Mouse (Mus musculus) lung, adult 2 months (tissue): Measurements from ENCODE around the gene Dnajb5.
"Not testable (repeated sequence)": the region's sequence is repeated elsewhere in the genome, so short reads cannot be mapped to it uniquely, and the experiment has no call there.

Source experiments
- CTCF ChIP-seq: fragments of 200-500 bp; IDR thresholded peaks from 2 replicates; pipeline ENCODE4 v1.5.1; 2011; ENCODE audit warnings: mild to moderate bottlenecking, low read length, control low read depth; ENCODE audit not compliant: insufficient read depth
- POLR2A ChIP-seq: fragments of 200-500 bp; IDR thresholded peaks from 2 replicates; pipeline ENCODE4 v1.6.1; 2011; ENCODE audit warnings: low read depth, mild to moderate bottlenecking, control low read depth, low read length, borderline replicate concordance; ENCODE audit errors: extremely low read depth

DNA sequence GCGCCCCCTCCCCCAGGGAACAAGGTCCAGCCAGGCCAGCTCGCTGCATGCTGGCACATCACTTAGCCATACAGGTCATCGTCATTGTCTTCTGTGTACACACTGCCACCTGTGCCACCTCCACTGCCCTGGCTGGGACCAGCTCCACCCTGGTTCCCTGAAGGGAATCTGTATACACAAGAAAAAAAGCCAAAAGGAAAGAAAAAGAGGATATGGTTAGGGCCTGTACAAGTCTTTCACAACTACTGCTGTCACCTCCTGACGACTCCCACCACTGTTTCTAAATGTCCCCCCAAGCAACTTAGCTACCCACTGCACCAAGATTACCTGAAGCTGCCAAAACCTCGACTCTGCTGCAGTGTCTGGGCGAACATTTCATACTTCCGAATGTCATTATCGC, 30.9 kb downstream of the Dnajb5 start:
- not testable (repeated sequence) for TF ChIP-seq POLR2A, CTCF
